Mouse (Mus musculus) frontal cortex, adult (tissue): ENCODE results near the gene Ccdc62.

Source experiments
- ATAC-seq: cut with Nextera tagmentation; 2 replicates; pipeline ENCODE4 v1.9.2; 2017; ENCODE audit warnings: mild to moderate bottlenecking, moderate library complexity, mixed read lengths; ENCODE audit not compliant: low TSS enrichment

Ccdc62 gene

GRCm38 (mm10) chr5:123935931-123936330, 5.5 kb downstream of the Ccdc62 start:
- ATAC-seq: peak; percentile 47; the same call in 1 of the 2 replicates

- no peak for ATAC-seq
These were observed 8.0 kb downstream of the Ccdc62 start for GRCm38 (mm10) chr5:123938479-123938878.

- no peak for ATAC-seq
These were observed 16.1 kb downstream of the Ccdc62 start for GRCm38 (mm10) chr5:123946546-123946945.

DNA sequence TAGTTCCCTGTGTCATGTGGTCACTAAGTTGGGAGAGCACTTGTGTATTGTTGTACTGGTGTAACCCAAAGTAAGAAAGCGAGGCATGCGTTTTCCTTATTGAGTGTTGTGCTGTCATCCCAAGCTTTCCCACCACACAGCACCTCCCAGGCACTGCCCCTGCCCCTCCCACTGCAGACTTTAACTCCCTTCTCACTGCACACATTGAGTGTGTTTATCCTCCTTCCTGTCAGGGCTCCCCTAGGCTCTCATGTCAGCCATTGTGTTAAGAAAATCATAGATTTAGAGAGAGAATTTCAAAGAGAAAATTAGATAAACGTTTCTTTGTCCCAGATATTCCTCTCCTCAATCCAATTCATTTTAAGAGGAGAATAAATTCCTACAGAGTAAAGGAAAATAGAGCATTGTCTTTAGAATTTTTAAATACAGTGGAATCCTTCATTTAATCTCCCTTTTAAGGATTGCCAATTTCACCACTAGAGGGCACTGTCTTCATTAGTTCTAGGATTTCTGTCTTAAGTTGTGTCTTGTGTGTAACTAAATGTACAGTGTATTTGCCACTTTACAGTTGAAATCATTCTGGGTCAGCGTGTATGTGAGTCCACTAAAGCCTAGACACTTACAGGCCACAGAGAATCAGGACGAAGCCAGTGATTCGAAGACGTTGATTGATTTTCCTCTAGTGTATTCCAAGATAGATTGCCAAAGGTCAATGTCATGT, 16.7 kb downstream of the Ccdc62 start:
- peak; percentile 47; the same call in 1 of the 2 replicates for ATAC-seq

DNA sequence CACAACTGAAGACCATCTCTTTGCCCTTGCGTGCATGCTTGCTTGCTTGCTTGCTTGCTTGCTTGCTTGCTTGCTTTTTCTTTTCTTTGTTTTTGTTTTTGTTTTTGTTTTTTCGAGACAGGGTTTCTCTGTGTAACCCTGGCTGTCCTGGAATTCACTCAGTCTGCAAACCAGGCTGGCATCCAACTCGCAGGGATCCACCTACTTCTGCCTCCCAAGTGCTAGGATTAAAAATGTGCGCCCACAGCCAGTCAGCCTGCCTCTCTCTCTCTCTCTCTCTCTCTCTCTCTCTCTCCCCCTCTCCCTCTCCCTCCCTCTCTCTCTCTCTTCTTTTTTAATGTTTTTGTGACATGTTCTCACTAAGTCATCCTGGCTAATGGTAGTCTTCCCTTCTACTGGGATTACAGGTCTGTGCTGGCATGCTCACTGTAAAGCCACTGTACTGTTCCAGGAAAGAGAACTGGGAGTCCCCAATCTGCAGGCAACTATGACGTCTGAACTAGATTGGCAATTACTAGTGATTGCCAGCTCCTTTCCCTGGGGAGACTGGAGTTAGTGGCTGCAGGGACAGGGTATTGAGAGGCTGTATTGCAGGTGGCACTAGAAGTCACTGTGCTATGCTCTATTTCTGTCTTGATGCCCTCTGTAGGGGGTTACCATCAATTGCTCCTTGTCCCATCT, 22.0 kb downstream of the Ccdc62 start:
- peak; percentile 74; the same call in 1 of the 2 replicates for ATAC-seq

DNA sequence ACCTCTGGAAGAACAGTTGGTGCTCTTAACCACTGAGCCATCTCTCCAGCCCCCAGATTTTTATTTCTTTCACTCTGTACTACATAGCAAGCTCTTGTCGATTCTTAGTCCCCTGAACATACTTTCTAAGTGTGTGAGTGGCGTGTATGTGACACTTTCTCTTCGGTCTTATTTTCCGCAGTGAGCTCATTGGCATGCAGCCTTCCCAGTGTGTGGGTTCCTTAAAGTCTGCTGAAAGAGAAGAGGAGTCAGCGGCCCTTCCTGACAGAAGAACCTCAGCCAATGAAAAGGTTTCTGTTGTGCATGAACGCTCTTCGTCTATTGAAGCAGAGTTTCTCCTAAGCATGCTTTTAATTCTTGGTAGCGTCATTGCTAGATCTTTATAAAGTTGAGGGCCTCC, 26.7 kb downstream of the Ccdc62 start:
- ATAC-seq: no peak

GRCm38 (mm10) chr5:123959018-123959417, 28.5 kb downstream of the Ccdc62 start:
- no peak for ATAC-seq

GRCm38 (mm10) chr5:123960129-123960528, 29.6 kb downstream of the Ccdc62 start:
- ATAC-seq: no peak

DNA sequence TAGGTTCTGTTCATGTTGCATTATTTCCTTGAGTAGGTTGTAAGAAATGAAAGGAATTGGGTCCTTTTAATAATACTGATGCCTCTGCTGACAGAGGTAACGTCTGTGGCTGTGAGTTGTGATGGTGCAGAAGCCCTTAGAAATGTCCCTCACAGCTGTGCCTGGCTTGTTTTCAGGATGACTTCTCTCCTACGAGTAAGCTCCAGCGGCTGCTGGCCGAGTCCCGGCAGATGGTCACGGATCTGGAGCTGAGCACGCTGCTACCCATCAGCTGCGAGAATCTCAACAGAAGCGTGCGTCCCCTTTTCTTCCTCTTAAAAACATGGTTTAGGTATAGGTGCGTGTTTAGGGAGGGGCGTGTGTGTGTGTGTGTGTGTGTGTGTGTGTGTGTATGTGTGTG, 30.6 kb downstream of the Ccdc62 start:
- no peak; the same call in 1 of the 2 replicates for ATAC-seq

DNA sequence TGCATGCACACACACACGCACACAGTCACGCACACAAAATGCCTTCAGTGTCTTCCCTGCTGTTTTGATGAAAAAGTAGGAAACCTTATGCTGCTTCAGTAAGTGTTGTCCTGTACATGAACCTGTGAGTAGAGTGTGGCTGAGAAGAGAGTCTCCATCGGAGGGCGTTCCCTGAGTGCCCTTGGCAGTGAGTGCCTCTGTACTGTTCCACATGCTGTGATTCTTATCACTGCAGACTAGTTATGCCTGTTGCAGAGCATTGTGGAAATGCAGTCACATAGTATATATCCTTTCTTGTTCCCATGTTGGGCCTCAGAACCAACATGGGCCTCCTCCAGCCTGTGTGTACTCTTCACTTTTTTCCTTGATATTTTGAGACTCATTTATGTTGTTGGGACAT, 33.7 kb downstream of the Ccdc62 start:
- ATAC-seq: no peak

DNA sequence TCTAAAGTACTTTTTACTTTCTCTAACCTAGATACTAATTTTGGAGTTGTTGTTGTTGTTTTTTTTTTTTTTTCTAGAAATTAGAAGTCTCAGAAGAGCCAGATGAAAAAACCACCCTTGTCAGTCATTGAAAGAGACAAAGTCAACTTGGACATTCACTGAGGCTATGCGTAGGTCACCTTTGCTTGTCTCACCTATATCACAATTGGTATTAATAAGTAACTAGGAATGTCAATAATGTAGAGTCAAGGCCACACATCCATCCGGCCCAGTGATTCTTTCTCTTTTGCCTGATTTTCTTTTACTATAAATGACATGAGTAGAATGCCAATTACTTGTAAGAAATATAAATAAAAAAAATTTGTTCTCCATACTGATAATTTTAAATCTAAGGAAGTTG, 36.3 kb downstream of the Ccdc62 start:
- no peak for ATAC-seq

DNA sequence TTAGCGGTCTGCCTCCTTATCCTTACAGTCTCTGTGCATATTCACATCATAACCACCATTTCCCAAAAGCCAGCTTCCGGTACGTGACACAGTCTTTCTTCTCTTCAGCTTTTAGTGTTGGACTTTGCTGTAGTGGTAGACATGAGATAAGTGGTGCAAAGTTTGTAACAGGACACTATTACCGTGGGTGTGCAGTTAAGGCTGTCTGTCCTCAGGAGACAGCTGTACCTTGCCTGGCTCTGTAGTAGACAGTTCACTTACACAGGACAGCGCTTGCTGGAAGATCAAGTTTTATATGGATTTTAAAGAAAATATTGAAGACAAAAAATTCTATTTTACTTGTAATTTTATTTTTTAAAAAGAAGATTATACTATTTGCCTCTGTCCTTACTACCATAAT, 38.0 kb downstream of the Ccdc62 start:
- no peak for ATAC-seq

DNA sequence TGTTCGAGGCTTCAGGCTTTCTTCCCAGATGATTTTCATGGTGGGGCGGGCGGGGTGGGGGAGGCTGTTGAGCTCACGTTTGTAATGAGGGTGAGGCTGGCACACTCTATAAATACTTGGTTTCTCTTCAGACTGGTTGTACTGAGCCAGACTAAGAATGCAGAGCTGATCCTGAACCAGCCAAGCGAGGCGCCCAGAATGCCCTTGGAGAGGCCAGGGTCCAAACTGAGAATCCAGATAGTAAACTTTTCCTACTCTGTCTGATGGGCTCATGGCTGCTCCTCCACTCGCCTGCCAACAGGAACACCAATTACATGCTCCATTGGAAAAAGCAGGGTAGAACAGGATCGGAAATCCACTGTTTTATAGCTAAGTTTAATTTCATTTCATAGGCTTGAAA, 38.7 kb downstream of the Ccdc62 start:
- no peak for ATAC-seq

GRCm38 (mm10) chr5:123970576-123970975, 40.1 kb downstream of the Ccdc62 start:
- no peak for ATAC-seq

DNA sequence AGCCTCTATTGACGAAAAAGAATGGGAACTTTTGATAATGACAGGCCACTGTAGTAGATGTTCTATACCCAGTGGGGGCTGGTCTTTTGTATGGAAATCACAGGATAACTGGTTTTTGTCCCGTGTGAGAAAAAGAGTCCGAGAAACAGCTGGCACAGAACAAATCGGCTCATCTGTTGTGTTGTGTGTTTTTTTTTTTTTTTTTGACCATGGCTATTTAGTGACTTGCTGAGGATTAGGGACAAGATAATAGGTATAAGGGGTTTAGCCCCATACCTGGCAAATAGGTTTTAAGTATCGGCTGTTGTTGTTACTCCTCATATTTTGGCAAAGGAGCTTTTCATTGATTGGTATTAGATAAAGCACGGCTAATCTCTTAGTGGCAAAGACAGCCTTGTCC, 42.0 kb downstream of the Ccdc62 start:
- no peak for ATAC-seq

DNA sequence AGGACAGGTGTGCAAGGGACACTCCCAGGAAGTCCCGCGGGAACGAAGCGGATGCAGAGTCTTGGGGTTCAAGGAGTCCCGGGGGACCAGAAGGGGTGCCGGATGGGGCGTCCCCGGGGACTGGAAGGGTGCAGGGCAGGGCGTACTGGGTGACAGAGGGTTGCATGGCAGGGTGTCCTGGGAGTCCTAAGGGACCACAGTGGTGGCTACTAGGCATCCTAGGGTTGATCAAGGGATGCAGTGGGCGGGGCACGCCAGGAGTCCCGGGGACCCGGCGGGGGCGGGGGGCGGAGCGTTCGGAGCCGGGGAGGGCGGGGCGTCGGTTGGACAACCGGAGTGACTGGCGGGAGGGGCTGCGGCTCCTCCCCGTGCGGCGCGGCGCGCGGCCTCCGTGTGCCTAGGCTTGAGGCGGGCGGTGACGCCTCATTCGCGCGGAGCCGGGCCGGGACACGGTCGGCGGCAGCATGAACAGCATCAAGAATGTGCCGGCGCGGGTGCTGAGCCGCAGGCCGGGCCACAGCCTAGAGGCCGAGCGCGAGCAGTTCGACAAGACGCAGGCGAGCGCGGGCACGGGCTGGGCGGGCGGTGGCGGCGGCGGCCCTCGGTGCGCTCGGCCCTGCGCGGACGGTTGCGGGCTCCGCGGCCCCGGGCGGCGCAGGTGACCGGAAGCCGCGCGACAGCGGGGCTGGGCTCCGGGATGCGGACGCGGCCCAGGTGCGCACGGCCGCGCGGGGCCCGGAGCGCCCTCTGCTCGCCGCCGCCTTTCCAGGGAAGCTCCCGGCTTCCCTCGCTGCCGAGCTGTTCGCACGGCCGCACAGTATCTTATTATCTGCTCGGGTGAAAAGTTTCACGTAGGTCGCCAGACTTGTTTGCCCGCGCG, 43.1 kb downstream of the Ccdc62 start, which contains the start of gene Hip1r:
Gene Hip1r (plus strand): TSS at position 330 of the 880 bp plus-strand sequence.
- peak; percentile 69 for ATAC-seq

- 0 out of 2 replicates have a peak, but pooled peaks have one; percentile 6 for ATAC-seq
These were observed 43.7 kb downstream of the Ccdc62 start for GRCm38 (mm10) chr5:123974179-123974485.

DNA sequence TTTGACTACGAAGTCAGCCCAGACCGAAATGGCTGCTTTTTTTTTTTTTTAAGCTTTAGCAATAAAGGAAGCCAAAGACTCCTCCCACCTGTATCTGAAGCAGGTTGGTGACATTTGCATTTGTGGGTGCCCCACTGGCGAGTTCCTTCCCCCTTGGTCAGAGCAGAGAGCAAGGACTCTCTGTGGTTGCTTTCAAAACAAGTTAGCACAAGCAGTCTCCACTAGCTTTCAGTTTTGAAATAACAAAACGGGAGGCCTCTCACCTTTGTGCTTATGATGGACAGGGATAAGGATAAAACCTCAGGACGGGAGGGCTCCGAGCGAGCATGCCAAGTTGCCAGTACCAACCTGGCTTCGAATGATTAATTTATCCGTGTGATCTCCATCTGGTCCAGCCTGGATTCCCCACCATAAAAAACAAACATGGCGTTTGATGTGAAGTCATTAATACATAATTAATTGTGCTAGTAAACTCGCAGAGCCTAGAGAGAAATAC, 44.2 kb downstream of the Ccdc62 start:
- no peak for ATAC-seq

- ATAC-seq: no peak
These were observed 45.2 kb downstream of the Ccdc62 start for GRCm38 (mm10) chr5:123975668-123976180.

- no peak for ATAC-seq
These were observed 46.8 kb downstream of the Ccdc62 start for GRCm38 (mm10) chr5:123977231-123977630.

DNA sequence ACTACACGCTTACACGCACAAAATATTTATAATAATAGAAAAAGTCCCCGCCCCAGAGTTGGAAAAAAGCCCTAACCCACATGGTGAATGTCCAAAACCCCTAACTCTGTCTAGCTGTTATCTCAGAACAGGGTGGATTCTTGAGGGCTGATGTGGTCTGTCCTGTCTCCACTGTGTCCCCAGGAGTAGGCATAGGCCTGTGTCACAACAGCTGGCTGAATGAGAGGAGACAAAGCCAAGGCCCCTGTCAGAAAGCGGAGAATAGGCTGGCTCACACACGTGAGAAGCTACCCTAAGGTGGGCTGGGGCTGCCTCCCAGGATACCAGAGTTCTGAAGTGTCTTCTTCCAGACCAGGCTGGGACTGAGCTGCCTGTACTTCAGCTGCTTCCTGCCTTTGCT, 47.7 kb downstream of the Ccdc62 start:
- ATAC-seq: no peak
